Mouse (Mus musculus) cerebellum, postnatal 4 days (tissue): ENCODE measurements around the gene Scap.
"Not testable (repeated sequence)": the region's sequence is repeated elsewhere in the genome, so short reads cannot be mapped to it uniquely, and the experiment has no call there.

Experiments
- DNase-seq, 2 experiments: peaks; one replicate each; pipeline ENCODE4 v3.0.0; 2022; ENCODE audit warnings: low spot score in 2 of 2, mixed read lengths in 1 of 2

The Scap gene

DNA sequence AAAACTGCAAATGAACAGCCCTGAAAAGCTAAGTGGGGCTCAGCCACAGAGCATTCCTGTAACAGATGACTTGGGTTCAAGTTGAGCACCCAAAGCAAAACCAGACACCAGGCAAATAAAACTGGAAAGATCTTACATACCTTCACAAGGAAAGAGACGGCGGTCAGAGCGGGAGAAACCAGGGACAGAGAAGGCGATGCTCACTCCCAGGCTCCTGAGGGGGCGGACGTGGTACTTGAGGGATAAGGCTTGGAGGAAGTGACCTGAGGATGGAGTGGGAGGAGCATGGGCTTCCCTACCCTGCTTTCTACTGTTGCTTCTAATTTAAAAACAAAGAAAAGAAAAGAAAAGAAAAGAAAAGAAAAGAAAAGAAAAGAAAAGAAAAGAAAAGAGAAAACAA lies 2.7 kb upstream of the Scap start:
- no peak for DNase-seq

DNA sequence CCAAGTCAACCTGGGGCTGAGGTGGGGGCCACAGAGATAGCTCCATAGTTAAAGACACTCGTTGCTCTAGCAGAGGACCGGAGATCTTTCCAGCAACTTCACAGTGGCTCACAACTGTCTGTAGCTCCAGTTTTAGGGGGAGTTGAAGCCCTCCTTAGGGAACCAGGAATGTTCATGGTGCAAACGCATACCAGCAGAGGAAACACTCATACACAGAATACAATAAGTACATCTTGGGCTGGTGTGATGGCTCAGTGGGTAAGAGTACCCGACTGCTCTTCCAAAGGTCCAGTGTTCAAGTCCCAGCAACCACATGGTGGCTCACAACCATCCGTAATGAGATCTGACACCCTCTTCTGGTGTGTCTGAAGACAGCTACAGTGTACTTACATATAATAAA lies 2.2 kb upstream of the Scap start:
- not testable (repeated sequence) for DNase-seq

DNA sequence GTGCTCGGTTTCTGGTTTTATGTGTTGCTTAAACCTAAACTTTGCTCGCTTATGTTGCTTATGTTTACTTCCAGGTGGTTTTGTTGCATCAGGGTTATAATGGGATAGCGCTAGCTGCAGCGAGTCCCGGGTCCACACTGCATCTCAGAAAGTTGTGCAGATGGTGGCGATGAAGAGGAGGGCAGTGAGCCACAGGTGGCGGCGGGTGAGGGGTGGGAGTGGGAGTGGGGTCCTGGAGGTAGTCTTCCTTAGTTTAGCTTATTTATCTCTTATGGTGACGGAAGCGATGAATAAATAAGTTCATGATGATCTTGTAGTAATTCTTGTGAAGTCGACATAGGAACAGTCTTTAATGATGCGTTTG lies 790 bp downstream of the Scap start:
- no peak for DNase-seq

DNA sequence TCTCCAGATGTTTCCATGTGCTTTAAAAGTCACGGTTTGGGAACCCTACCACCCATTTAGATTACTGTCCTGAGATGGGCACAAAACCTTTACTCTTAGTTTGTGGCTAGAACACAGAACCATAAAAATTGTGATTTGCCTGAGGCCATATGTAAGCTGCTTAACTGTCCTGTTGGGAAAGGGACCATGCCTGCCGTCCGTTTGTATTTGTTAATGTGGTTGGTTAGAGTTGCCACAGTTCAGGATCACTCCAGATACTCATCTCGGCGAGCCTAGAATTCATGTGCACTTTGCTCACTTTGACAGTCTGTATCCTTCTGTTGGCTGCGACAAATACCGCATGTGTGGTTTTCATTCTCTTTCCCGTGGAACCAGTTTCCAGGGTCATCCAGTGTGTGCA lies 1.8 kb downstream of the Scap start:
- no peak for DNase-seq

DNA sequence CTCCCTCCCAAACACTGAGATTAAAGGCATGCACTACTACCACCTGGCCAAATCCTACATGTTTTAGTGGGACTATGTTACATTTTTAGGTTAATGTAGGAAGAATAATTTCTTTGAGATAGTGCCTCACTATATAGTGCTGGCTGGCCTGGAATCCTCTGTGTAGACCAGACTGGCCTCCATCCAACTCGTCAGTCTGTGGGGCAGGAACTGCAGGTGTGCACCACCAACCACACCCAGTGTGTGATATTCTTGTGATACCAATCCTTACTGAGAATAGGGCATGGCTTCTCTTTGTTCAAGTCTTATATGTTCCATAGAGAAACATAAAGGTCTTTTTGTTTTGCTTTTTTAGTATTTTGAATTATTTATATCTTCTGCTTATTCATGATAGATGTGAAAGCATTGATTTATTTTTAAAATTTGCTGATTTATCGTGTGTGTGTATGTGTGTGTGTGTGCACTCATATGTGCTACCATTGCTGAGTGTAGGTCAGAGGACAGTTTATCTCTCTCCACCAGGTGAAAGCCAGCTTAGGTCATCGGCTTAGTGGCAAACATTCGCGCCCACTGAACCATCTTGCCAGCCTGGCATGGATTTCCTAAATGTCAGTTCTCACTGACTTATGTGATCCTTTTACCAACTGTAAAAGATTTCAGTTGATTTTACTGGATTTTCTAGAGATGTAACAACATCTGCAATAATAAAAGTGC lies 7.1 kb downstream of the Scap start:
- no peak for DNase-seq

DNA sequence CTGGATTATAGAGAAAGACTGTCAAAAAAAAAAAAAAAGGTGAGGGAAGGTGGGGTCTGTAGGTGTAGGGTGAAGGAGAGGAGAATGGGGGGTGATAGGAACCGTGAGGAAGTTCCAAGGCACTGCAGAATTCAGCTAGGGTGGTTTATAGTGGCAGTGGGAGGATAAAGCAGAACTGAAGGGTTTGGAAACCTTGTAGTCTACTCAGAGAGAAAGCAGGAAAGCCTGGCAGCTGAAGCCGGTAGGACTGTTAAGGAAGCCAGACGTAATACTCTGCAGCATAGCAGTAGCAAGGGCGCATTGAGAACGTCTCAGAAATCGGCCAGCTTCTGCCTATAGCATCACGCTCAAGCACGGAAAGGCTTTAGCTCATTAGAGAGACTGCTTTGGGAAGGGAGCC lies 8.9 kb downstream of the Scap start:
- DNase-seq, result no peak

DNA sequence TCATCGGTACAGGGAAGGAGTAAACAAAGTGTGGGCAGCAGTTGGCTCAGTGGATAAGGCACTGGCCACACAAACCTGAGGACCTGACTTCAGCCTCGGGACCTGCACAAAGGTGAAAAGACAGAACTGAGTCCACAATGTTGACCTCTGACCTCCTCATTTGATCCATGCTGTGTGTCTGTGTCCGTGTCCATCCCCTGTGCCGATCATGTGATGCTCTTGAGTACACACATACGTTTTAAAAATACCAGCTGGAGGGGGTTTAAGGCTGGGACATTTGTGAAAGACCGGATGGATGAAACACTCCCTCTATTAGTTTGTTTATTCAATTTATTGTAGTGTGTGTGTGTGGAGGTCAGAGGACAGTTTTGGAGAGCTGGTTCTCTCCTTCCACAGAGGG lies 10.7 kb downstream of the Scap start:
- DNase-seq, result no peak

DNA sequence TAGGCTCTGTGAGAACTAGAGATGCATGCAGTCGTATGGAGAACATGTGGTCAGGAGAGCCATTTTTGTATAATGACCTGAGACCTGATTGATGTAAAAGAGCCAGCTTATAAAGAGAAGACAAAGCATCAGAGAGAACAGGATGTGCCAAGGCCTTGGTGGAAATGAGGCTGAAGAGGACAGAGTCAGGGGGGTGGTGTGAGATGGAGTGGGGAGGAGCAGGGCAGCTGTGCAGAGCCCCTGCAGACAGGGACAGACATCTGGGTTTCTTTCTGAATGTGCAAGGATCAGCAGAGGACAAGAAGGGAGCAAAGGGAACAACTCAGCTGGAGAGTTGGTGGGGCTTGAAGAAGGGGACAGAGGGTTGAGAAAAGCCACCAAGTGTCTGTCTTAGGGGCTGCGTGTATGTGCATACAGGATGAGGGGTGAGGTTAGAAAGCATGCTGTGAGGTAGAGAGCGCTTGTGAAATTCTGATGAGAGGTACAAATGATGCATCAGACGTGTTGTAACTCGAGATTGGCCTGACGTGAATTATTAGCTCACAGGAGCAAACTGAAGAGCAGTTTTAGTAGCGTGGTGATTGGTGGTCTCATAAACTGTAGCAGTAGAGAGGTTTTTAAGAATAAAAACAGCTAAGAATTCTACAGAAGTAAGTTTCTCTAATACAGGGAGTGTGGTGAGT lies 12.1 kb downstream of the Scap start:
- no peak for DNase-seq

DNA sequence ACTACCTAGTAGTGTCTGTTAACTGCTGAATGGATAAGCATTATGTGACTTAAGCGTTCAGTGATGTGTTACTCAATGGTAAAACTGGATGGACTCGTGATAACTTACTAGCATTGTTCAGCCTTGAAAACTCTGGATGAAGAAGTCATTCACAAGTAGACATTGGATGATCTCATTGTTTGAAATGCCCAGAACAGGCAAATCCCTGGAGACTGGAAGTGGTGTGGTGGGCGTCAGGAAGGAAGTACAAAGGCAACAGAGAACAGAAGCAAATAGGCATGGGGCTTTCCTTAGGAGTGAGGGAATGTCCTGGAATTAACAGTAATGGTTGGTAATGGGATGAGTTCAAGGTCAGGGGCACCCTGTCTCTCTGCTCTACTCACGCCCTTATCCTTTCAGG lies 15.8 kb downstream of the Scap start:
- no peak for DNase-seq

DNA sequence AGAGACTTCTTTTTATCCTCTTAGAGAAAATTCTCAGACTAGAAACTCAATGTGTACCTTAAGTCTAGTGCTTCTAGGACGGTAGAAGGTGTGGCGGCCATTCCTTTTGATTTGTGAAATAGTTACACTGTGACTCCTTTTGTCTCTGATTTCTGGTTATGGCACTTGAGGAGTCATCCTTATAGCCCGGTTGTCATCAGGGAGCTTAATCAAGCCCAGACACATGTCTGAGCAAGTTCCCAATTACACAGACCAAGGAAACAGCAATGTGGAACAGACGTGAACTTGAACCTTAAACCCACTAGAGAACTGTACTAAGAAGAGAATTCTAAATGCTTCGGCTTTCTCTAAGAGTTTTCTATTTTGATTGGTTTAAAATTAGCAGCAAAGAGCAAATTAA lies 17.1 kb downstream of the Scap start:
- no peak for DNase-seq

DNA sequence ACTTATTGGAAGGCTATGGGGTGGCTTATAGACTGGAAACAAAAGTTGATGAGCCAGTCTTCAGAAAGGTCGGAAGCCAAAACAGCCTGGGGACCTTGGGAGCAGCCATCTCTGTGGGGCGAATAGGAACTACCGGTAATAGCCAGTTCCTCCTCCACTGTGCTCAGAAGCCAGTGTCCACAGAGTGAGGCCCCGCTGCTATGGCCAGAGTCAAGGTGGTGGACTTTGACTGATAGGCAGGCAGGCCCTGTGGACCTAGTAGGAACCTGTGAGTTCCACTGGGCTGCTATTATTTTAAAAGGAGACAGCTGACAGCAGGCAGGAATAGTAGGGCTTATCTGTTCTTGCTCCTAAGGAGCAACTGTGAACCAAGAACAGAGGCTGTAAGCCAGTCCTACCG lies 17.5 kb downstream of the Scap start:
- no peak for DNase-seq

DNA sequence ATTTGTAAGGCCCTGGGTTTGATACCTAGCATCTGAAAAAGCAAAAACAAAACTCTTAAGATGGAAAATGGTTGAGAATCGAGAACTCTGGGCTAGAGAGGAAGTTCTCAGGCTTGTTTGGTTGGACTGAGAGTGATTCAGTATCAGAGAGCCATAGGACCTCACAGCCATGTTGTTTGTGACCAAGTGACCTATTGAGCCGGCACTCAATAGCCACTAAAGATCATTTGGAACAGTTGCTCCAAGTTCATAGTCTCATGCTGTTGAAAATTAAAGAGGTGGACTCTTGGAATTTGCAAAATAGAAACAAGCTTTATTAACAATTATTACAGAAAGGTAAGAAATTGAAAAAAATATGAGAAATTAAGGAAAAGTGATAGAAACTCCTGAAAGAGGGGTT lies 18.3 kb downstream of the Scap start:
- DNase-seq, result no peak

DNA sequence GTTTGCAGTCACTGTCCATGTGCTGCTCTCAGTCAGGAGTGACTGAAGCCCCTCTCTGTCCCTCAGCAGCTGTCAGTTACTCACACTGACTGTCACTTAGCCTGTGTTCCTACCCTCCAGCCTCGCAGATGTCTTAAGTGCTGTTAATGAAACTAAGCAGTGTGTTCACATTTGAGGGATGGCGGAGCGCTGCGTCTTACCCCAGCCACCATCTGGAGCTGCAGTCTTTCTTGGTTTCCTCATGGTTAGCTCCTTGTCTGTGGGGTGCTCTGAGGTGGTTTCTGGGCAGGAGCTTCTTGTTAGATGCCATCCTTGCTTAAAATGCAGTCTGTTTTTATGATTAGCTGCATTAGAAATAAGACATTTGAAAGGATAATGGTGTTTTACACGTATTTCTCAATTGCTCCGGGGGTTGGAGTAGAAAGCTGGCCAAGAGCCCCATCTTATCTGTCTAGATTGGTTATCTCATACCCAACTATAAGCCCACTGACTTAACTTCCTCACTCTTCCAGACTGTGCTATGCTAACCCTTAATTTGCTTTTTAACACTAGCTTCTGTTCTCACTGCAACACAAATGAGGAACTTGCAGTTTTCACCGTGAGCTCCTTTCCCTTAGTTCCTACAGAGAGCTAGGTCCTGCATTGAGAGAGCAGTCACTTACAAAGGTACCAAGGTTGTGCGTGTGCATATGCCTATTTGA lies 19.0 kb downstream of the Scap start:
- DNase-seq, result no peak

DNA sequence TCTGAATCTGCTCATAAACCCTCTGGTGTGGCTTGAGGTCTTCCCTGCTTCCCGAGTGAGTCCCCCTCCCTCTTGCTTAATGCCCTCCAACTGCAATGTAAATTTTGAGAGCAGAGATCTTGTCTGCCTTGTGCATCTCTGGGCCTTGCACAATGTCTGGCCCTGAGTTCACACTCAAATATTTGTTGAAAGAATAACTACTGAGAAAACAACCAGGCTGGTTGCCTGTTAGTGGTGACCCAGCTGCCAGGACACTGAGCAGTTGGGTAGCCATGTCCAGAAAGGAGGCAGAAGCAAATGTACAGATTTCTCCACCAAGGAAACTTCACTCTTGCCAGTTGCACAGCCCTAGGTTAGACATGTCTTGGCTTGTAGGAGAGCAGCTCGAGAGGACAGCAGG lies 25.3 kb downstream of the Scap start:
- no peak for DNase-seq

DNA sequence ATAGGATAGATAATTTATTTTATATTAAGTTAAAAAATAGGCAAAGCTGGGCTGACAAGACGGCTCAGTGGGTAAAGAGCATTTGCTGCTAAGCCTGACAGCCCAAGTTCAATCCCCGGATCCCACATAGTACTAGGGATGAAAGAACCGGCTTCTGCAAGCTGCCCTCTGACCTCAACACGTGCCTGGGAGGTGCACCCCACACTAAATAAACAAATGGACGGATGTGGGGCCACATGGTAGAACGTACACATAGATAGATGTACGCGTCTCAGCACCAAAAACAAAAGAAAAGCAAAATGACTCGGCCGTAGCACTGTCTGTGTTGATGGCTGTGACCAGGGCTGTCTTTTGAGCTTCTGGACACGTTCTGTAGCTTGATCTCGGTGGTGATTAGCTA lies 28.2 kb downstream of the Scap start:
- no peak for DNase-seq

DNA sequence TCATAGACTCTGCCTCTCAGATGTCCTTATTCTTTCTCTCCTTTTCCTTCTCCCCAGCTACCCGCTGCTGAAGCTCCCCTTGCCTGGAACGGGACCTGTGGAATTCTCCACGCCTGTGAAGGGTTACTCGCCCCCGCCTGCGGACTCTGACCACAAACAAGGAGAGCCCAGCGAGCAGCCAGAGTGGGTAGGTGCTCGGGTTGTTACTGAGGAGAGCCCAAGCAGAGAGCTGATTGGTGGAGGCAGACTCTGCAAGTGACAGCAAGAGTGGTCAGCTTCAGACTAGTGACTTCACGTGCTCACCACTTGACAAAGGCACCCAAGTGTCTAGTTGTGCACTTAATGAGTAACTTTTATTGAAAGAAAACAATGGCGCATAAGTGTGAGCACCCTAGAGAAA lies 29.2 kb downstream of the Scap start:
- DNase-seq, result no peak

DNA sequence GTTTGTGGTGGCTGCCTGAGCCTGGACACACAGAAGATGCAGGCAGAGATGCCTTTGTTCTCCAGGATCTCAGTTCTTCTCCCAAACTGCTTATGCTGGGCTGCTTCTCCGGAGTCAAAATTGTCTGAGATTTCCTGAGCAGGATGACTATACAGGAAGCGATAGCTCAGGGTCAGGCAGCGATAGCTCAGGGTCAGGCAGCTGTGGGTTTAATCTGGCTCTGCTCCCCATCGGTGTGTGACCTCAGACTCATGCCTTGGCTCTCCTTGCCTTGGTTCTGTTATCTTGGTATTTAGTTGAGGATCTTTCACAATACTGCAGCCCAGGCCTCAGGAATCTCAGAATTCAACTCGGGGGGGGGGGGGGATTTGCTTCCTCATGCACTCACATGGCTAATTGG lies 33.7 kb downstream of the Scap start:
- DNase-seq, result no peak

DNA sequence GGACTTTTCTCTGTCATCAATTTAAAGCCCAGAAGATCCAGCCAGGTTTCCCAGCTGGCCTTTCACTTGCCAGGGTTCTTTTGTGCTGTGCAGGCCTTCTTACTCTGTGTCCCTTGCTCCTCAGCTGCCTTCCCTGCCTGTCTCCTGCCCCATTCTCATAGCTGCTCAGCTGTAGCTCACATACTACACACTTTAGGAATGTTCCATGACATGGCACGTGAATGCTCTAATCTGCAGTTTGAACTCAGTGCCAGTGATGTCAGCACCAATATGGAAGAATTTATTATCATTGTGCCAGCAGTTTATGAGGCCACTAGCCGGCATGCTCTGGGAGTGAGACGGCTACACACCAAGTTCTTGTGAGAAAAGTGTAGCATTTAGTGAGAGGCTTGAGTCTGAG lies 36.8 kb downstream of the Scap start:
- DNase-seq, result no peak

DNA sequence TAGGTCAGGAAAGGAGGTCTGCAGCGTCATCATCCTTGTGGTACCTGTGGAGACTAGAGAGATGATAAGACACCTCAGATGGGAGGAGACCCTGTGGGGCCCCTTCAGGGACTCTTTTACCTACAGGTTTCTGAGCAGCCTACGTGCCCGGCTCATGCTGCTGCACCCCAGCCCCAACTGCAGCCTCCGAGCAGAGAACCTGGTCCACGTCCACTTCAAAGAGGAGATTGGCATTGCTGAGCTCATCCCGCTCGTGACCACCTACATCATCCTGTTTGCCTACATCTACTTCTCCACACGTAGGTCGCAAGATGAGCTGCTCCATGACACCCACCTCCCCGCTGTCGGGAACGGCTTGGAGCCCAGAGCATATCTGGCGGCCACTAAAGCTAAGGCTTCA lies 40.8 kb downstream of the Scap start:
- DNase-seq, result no peak

DNA sequence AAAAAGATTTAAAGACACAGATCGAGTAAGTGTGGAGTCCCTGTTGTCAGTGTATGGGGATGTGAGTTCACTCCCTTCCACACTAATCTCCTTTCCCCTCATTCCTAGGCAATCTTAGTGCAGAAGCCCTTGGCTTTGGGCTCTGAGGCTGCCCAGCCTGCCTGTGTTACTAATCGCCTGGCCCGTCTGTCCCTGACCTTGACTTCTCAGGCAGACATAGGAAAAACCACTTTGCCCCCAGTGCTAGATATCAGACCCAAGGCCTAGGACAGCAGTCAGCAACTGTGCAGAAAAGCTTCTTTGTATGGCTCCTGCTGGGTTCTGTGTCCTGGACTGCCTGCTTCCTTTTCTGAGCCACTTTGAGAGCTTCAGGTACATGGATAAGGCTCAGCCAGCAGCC lies 42.6 kb downstream of the Scap start:
- no peak for DNase-seq

DNA sequence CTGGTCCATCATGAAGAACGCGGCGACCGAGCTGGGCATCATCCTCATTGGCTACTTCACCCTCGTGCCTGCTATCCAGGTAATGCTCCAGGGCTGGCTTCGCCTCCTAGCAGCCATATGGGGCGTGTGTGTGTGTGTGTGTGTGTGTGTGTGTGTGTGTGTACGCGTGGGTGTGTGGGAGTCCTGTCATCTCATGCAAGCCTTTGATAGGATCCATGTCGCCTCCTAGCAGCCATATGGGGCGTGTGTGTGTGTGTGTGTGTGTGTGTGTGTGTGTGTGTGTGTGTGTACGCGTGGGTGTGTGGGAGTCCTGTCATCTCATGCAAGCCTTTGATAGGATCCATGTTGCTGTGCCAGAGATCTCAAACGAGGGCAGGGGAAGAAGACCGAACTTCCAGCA lies 44.6 kb downstream of the Scap start:
- not testable (repeated sequence) for DNase-seq

DNA sequence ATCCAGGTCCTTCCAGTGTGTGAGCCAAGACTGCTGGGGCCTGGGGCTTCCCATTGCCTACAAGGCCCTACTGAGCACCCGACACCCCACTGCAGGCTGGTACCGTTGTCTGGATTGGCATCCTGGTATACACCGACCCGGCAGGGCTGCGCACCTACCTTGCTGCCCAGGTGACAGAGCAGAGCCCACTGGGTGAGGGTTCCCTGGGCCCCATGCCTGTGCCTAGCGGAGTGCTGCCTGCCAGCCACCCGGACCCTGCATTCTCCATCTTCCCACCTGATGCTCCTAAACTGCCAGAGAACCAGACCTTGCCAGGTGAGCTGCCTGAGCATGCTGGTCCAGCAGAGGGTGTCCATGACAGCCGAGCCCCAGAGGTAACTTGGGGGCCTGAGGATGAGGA lies 46.3 kb downstream of the Scap start:
- DNase-seq, result no peak

DNA sequence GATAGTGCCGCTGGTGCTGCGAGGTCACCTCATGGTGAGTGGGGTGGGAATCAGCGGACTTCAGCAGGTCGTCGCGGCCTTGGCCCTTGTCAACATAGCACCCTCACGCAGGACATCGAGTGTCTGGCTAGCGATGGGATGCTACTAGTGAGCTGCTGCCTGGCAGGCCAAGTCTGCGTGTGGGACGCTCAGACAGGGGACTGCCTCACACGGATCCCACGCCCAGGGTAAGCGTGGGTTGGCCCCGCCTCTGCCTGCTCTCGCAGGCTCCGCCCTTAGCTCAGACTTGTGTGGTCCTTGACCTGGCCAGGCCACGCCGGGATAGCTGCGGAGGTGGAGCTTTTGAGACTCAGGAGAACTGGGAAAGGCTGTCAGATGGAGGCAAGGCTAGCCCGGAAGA lies 47.6 kb downstream of the Scap start:
- DNase-seq, result no peak
